Mouse (Mus musculus): ENCODE measurements around the gene Fam181b. TPM values are rescaled to one million over a fixed set of nuclear protein-coding genes. Genes with fewer than 3 reads are reported as not detected.

Fam181b gene
- total RNA-seq, 1 experiment from 2014 or later, result not detected

DNA sequence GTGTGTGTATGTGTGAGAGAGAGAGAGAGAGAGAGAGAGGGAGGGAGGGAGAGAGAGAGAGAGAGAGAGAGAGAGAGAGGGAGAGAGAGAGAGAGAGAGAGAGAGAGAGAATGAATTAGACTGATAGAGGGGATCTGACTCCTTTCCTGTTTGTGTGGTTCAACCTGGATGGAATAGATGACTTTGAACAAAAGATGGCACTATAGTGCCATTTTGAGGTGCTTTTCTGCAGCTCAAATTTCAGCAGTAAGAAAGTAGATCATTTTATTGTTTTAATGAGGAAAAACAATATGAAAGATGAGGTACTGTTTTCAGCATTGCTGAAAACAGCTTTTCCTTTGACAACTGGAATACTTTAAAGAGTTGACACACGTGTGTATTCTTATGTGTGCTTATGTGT is 37.9 kb downstream of the Fam181b start:
- no peak for ATAC-seq (replicated peaks; ENCODE audit: insufficient number of reproducible peaks, low FRiP score, low TSS enrichment, poor library complexity, severe bottlenecking)

DNA sequence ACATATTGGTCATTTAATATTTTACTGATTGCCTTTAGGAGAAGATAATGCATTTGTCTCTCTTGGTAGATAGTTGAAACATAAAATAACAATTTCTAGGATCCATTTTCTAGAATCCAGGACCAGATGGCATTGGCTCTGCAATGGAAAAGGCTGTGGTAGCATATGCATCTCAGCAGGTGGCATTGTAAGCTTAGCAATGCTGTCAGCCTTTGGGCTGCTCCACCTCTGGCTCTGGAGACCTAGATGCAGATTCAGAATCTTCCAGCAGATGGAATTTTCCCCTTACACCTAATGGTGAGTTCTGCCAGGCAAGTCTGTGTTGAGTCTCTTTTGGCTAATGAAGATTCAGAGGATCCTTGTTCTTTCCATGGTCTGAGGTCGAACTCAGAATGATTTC is 44.3 kb downstream of the Fam181b start:
- ATAC-seq (replicated peaks; ENCODE audit: insufficient number of reproducible peaks, low FRiP score, low TSS enrichment, poor library complexity, severe bottlenecking), result no peak

Other genes with a start within 250 kb of the Fam181b start
- gene Ddias, start 205.6 kb upstream of the Fam181b start, total RNA-seq (2017), result 1.2 to 3.6 TPM (median 2.6 TPM) in 3 replicates
- 48.1 to 63.6 TPM (median 48.4 TPM) in 3 replicates for gene Prcp, start 205.4 kb upstream of the Fam181b start, total RNA-seq (2017)